Mouse (Mus musculus): ENCODE measurements around the gene Sgms1. TPM values are rescaled to one million over a fixed set of nuclear protein-coding genes. Genes with fewer than 3 reads are reported as not detected.

Gene Sgms1
- polyA plus RNA-seq, 1 experiment = 8.5 TPM

GRCm38 (mm10) chr19:32269141-32269843 lies 120.2 kb downstream of the Sgms1 start:
- TF ChIP-seq POLR2A (IDR thresholded peaks at IDR 0.05; ENCODE audit: insufficient read length, low read depth) (no peak), SRF (IDR thresholded peaks at IDR 0.05; ENCODE audit: control insufficient read depth, insufficient read length, low read depth) (no peak), MAX (IDR thresholded peaks at IDR 0.05; ENCODE audit: low read depth) (no peak), USF1 (IDR thresholded peaks at IDR 0.05; ENCODE audit: low read depth) (no peak), TCF12 (IDR thresholded peaks at IDR 0.05; ENCODE audit: insufficient read depth, poor library complexity, severe bottlenecking) (no peak), MYOD1 (IDR thresholded peaks at IDR 0.05; ENCODE audit: control insufficient read depth in 1 of 3, insufficient read length in 2 of 3, low read depth in 2 of 3) (no peak), POLR2AphosphoS2 (IDR thresholded peaks at IDR 0.05; ENCODE audit: insufficient read length, low read depth) (no peak), E2F4 (IDR thresholded peaks at IDR 0.05; ENCODE audit: insufficient read depth) (no peak), MYOG (IDR thresholded peaks at IDR 0.05; ENCODE audit: control insufficient read depth in 1 of 3, insufficient read depth in 1 of 3, insufficient read length in 2 of 3, low read depth in 2 of 3) (no peak), TCF3 (IDR thresholded peaks at IDR 0.05; ENCODE audit: insufficient read length, low read depth) (no peak), REST (IDR thresholded peaks at IDR 0.05; ENCODE audit: insufficient read depth, insufficient read length) (no peak), CEBPB (IDR thresholded peaks at IDR 0.05; ENCODE audit: insufficient read depth, poor library complexity, severe bottlenecking) (no peak)
- Histone ChIP-seq H3K36me3 (ENCODE audit: control insufficient read depth, insufficient read depth) (no peaks in the 10 kb centered on the region), H3K4me3 (no peak overlapping the region), H3ac (ENCODE audit: control insufficient read depth, insufficient read length) (no peak overlapping the region), H3K79me2 (ENCODE audit: control insufficient read depth, insufficient read depth) (no peaks in the 10 kb centered on the region), H3K27me3 (ENCODE audit: control insufficient read depth, insufficient read depth, insufficient read length) (no peaks in the 10 kb centered on the region), H3K4me2 (ENCODE audit: low read depth) (no peak overlapping the region)

GRCm38 (mm10) chr19:32268562-32268961 lies 121.0 kb downstream of the Sgms1 start:
- no peaks in the 10 kb centered on the region for H3K79me2 ChIP-seq (ENCODE audit: control insufficient read depth, insufficient read depth)
- H3K4me3 ChIP-seq = no peak overlapping the region
- TF ChIP-seq SRF (IDR thresholded peaks at IDR 0.05; ENCODE audit: control insufficient read depth, insufficient read length, low read depth) = no peak
- TF ChIP-seq USF1 (IDR thresholded peaks at IDR 0.05; ENCODE audit: low read depth) = no peak
- TF ChIP-seq CEBPB (IDR thresholded peaks at IDR 0.05; ENCODE audit: insufficient read depth, poor library complexity, severe bottlenecking) = no peak
- no peak for TF ChIP-seq MYOD1 (IDR thresholded peaks at IDR 0.05; ENCODE audit: control insufficient read depth in 1 of 3, insufficient read length in 2 of 3, low read depth in 2 of 3)
- no peak for TF ChIP-seq POLR2AphosphoS2 (IDR thresholded peaks at IDR 0.05; ENCODE audit: insufficient read length, low read depth)
- H3K36me3 ChIP-seq (ENCODE audit: control insufficient read depth, insufficient read depth) = no peaks in the 10 kb centered on the region
- H3K27me3 ChIP-seq (ENCODE audit: control insufficient read depth, insufficient read depth, insufficient read length) = no peaks in the 10 kb centered on the region
- no peak overlapping the region for H3K4me2 ChIP-seq (ENCODE audit: low read depth)
- no peak overlapping the region for H3ac ChIP-seq (ENCODE audit: control insufficient read depth, insufficient read length)

GRCm38 (mm10) chr19:32266385-32267252 lies 122.9 kb downstream of the Sgms1 start:
- Histone ChIP-seq H3K36me3 (ENCODE audit: control insufficient read depth, insufficient read depth) (no peaks in the 10 kb centered on the region), H3K27me3 (ENCODE audit: control insufficient read depth, insufficient read depth, insufficient read length) (no peaks in the 10 kb centered on the region), H3K4me2 (ENCODE audit: low read depth) (no peak overlapping the region), H3K4me3 (no peak overlapping the region), H3ac (ENCODE audit: control insufficient read depth, insufficient read length) (no peak overlapping the region), H3K79me2 (ENCODE audit: control insufficient read depth, insufficient read depth) (no peaks in the 10 kb centered on the region)
- TF ChIP-seq USF1 (IDR thresholded peaks at IDR 0.05; ENCODE audit: low read depth) (no peak), TCF3 (IDR thresholded peaks at IDR 0.05; ENCODE audit: insufficient read length, low read depth) (no peak), E2F4 (IDR thresholded peaks at IDR 0.05; ENCODE audit: insufficient read depth) (no peak), MYOG (IDR thresholded peaks at IDR 0.05; ENCODE audit: control insufficient read depth in 1 of 3, insufficient read depth in 1 of 3, insufficient read length in 2 of 3, low read depth in 2 of 3) (no peak), POLR2AphosphoS2 (IDR thresholded peaks at IDR 0.05; ENCODE audit: insufficient read length, low read depth) (no peak), TCF12 (IDR thresholded peaks at IDR 0.05; ENCODE audit: insufficient read depth, poor library complexity, severe bottlenecking) (no peak)

GRCm38 (mm10) chr19:32263753-32264152 lies 125.8 kb downstream of the Sgms1 start:
- H3K79me2 ChIP-seq (ENCODE audit: control insufficient read depth, insufficient read depth) = no peaks in the 10 kb centered on the region
- no peaks in the 10 kb centered on the region for H3K27me3 ChIP-seq (ENCODE audit: control insufficient read depth, insufficient read depth, insufficient read length)
- no peak overlapping the region for H3K4me3 ChIP-seq
- no peaks in the 10 kb centered on the region for H3K36me3 ChIP-seq (ENCODE audit: control insufficient read depth, insufficient read depth)
- TF ChIP-seq USF1 (IDR thresholded peaks at IDR 0.05; ENCODE audit: low read depth) = no peak
- H3ac ChIP-seq (ENCODE audit: control insufficient read depth, insufficient read length) = no peak overlapping the region
- no peak overlapping the region for H3K4me2 ChIP-seq (ENCODE audit: low read depth)

GRCm38 (mm10) chr19:32262805-32263572 lies 126.5 kb downstream of the Sgms1 start:
- no peak for TF ChIP-seq TCF3 (IDR thresholded peaks at IDR 0.05; ENCODE audit: insufficient read length, low read depth)
- TF ChIP-seq CEBPB (IDR thresholded peaks at IDR 0.05; ENCODE audit: insufficient read depth, poor library complexity, severe bottlenecking) = no peak
- no peak for TF ChIP-seq TCF12 (IDR thresholded peaks at IDR 0.05; ENCODE audit: insufficient read depth, poor library complexity, severe bottlenecking)
- no peak for TF ChIP-seq POLR2A (IDR thresholded peaks at IDR 0.05; ENCODE audit: insufficient read length, low read depth)
- no peak for TF ChIP-seq USF1 (IDR thresholded peaks at IDR 0.05; ENCODE audit: low read depth)
- no peak for TF ChIP-seq MYOD1 (IDR thresholded peaks at IDR 0.05; ENCODE audit: control insufficient read depth in 1 of 3, insufficient read length in 2 of 3, low read depth in 2 of 3)
- no peak for TF ChIP-seq E2F4 (IDR thresholded peaks at IDR 0.05; ENCODE audit: insufficient read depth)
- H3K27me3 ChIP-seq (ENCODE audit: control insufficient read depth, insufficient read depth, insufficient read length) = no peaks in the 10 kb centered on the region
- H3K79me2 ChIP-seq (ENCODE audit: control insufficient read depth, insufficient read depth) = no peaks in the 10 kb centered on the region
- no peak overlapping the region for H3K4me3 ChIP-seq
- no peak overlapping the region for H3ac ChIP-seq (ENCODE audit: control insufficient read depth, insufficient read length)
- no peak overlapping the region for H3K4me2 ChIP-seq (ENCODE audit: low read depth)
- H3K36me3 ChIP-seq (ENCODE audit: control insufficient read depth, insufficient read depth) = no peaks in the 10 kb centered on the region

All from myocyte (in vitro differentiated cells).